Mouse (Mus musculus) frontal cortex, postnatal 25 days (tissue): ENCODE measurements around the gene Rgp1.

Experiments
- DNase-seq, 2 experiments: peaks; one replicate each; pipeline ENCODE4 v3.0.0; 2022; ENCODE audit warnings: low spot score in 2 of 2

The Rgp1 gene

GRCm38 (mm10) chr4:43634621-43635374 is 56.3 kb downstream of the Rgp1 start:
- DNase-seq, result no peak

- no peak for DNase-seq
These were observed 58.2 kb downstream of the Rgp1 start for GRCm38 (mm10) chr4:43636751-43637150.
